Mouse (Mus musculus) stomach, embryonic 16.5 days (tissue): ENCODE results near the gene Ntsr2. TPM values are rescaled to one million over a fixed set of nuclear protein-coding genes. Genes with fewer than 3 reads are reported as not detected.

Experiments
- ATAC-seq: fragments of 200-750 bp; cut with Nextera tagmentation; 2 replicates; pipeline ENCODE4 v1.8.0; 2017; ENCODE audit warnings: moderate number of reproducible peaks, moderate TSS enrichment; ENCODE audit not compliant: insufficient read depth, low FRiP score
- H3K27ac ChIP-seq: fragments of 300-500 bp; sonication (generic); 2 replicates; pipeline ENCODE4 v1.5.1; 2014; ENCODE audit warnings: low read length
- H3K27me3 ChIP-seq: fragments of 300-500 bp; sonication (generic); 2 replicates; pipeline ENCODE4 v1.6.1; 2014; ENCODE audit warnings: low read length, control low read depth, mixed read lengths; ENCODE audit not compliant: control insufficient read depth, insufficient read depth
- H3K36me3 ChIP-seq: fragments of 300-500 bp; sonication (generic); 2 replicates; pipeline ENCODE4 v1.6.1; 2014; ENCODE audit warnings: low read length; ENCODE audit not compliant: control insufficient read depth, insufficient read depth
- H3K4me1 ChIP-seq: fragments of 300-500 bp; sonication (generic); 2 replicates; pipeline ENCODE4 v1.6.1; 2014; ENCODE audit warnings: low read length, control low read depth, mixed read lengths; ENCODE audit not compliant: control insufficient read depth, insufficient read depth
- H3K4me2 ChIP-seq: fragments of 300-500 bp; sonication (generic); 2 replicates; pipeline ENCODE4 v1.6.1; 2014; ENCODE audit warnings: low read depth, low read length, mixed read lengths
- H3K4me3 ChIP-seq: fragments of 300-500 bp; sonication (generic); replicated peaks from 2 replicates; pipeline ENCODE4 v1.5.1; 2014; ENCODE audit warnings: mild to moderate bottlenecking, low read length
- H3K9ac ChIP-seq: fragments of 300-500 bp; sonication (generic); 2 replicates; pipeline ENCODE4 v1.6.1; 2014; ENCODE audit warnings: low read length
- H3K9me3 ChIP-seq: fragments of 300-500 bp; sonication (generic); replicated peaks from 2 replicates; pipeline ENCODE4 v1.6.1; 2016; ENCODE audit warnings: low read length, control low read depth; ENCODE audit not compliant: control insufficient read depth
- WGBS: fragments of 180-500 bp; shearing (Covaris S2); extraction: QIAGEN DNeasy Blood & Tissue Kit; methylation state at CpG from one replicate; pipeline ENCODE4 v1.1.7; 2014; 5-methylcytosine and 5-hydroxymethylcytosine counted together
- polyA plus RNA-seq: library from polyadenylated mRNA; unstranded; fragments of >200 nt; fragmentation: Nextera tagmentation; extraction: Ambion mirVana; gene quantifications from 2 replicates; pipeline ENCODE4 v1.2.1, GENCODE M21; 2015

Ntsr2 gene
- polyA plus RNA-seq, 1 experiment from 2014 or later: not detected

GRCm38 (mm10) chr12:16643508-16644345 lies 9.5 kb upstream of the Ntsr2 start:
- 47% methylated on average over 12 of the region's 12 CpGs for WGBS
- no peak overlapping the region for H3K4me2 ChIP-seq
- no peak overlapping the region for H3K4me3 ChIP-seq
- no peak overlapping the region for H3K27ac ChIP-seq
- no peak overlapping the region for H3K9ac ChIP-seq
- ATAC-seq: no peak; the same call in 1 of the 2 replicates
- H3K36me3 ChIP-seq: no peaks in the 10 kb centered on the region
- no peaks in the 10 kb centered on the region for H3K4me1 ChIP-seq
- H3K27me3 ChIP-seq: no peaks in the 10 kb centered on the region
- no peaks in the 10 kb centered on the region for H3K9me3 ChIP-seq

- no peak for ATAC-seq
- no peak overlapping the region for H3K9ac ChIP-seq
- WGBS: 54% methylated on average over 8 of the region's 8 CpGs
- H3K9me3 ChIP-seq: no peaks in the 10 kb centered on the region
- no peak overlapping the region for H3K4me3 ChIP-seq
- H3K36me3 ChIP-seq: no peaks in the 10 kb centered on the region
- H3K4me2 ChIP-seq: no peak overlapping the region
- no peak overlapping the region for H3K27ac ChIP-seq
- no peaks in the 10 kb centered on the region for H3K4me1 ChIP-seq
- H3K27me3 ChIP-seq: no peaks in the 10 kb centered on the region
These were observed 8.5 kb upstream of the Ntsr2 start for GRCm38 (mm10) chr12:16644698-16645097.

GRCm38 (mm10) chr12:16646780-16647409 lies 6.3 kb upstream of the Ntsr2 start:
- no peak for ATAC-seq
- H3K27ac ChIP-seq: no peak overlapping the region
- no peaks in the 10 kb centered on the region for H3K9me3 ChIP-seq
- H3K4me2 ChIP-seq: no peak overlapping the region
- no peak overlapping the region for H3K9ac ChIP-seq
- H3K36me3 ChIP-seq: no peaks in the 10 kb centered on the region
- no peaks in the 10 kb centered on the region for H3K27me3 ChIP-seq
- H3K4me1 ChIP-seq: no peaks in the 10 kb centered on the region
- no peak overlapping the region for H3K4me3 ChIP-seq
- 47% methylated on average over 9 of the region's 9 CpGs for WGBS

GRCm38 (mm10) chr12:16648273-16648672 lies 4.9 kb upstream of the Ntsr2 start:
- Histone ChIP-seq H3K27me3 (peaks cover 2% of the 10 kb centered on the region), H3K9me3 (no peaks in the 10 kb centered on the region), H3K4me2 (no peak overlapping the region), H3K9ac (no peak overlapping the region), H3K36me3 (no peaks in the 10 kb centered on the region), H3K4me1 (peaks cover 1% of the 10 kb centered on the region; the same call in 1 of the 2 replicates), H3K27ac (no peak overlapping the region), H3K4me3 (no peak overlapping the region)
- ATAC-seq: no peak
- 85% methylated on average over 6 of the region's 6 CpGs for WGBS

- Histone ChIP-seq H3K4me1 (peaks cover 7% of the 10 kb centered on the region; the same call in 1 of the 2 replicates), H3K9me3 (no peaks in the 10 kb centered on the region), H3K36me3 (no peaks in the 10 kb centered on the region), H3K27me3 (peaks cover 15% of the 10 kb centered on the region), H3K4me3 (no peak overlapping the region), H3K9ac (no peak overlapping the region), H3K27ac (no peak overlapping the region), H3K4me2 (no peak overlapping the region)
- no peak for ATAC-seq
- 79% methylated on average over 6 of the region's 6 CpGs for WGBS
These were observed 3.4 kb upstream of the Ntsr2 start for GRCm38 (mm10) chr12:16649819-16650218.

GRCm38 (mm10) chr12:16655604-16656003 lies 2.4 kb downstream of the Ntsr2 start:
- H3K4me3 ChIP-seq: no peak overlapping the region
- H3K9ac ChIP-seq: no peak overlapping the region
- peaks cover 7% of the 10 kb centered on the region; the same call in 1 of the 2 replicates for H3K4me1 ChIP-seq
- no peak overlapping the region for H3K27ac ChIP-seq
- H3K9me3 ChIP-seq: no peaks in the 10 kb centered on the region
- no peaks in the 10 kb centered on the region for H3K36me3 ChIP-seq
- peaks cover 21% of the 10 kb centered on the region for H3K27me3 ChIP-seq
- WGBS: 77% methylated on average over 4 of the region's 4 CpGs
- no peak overlapping the region for H3K4me2 ChIP-seq
- no peak for ATAC-seq

- no peak overlapping the region for H3K9ac ChIP-seq
- no peak overlapping the region for H3K4me3 ChIP-seq
- 65% methylated on average over 5 of the region's 5 CpGs for WGBS
- no peak for ATAC-seq
- H3K27ac ChIP-seq: no peak overlapping the region
- H3K36me3 ChIP-seq: no peaks in the 10 kb centered on the region
- H3K4me1 ChIP-seq: peaks cover 10% of the 10 kb centered on the region; the same call in 1 of the 2 replicates
- H3K4me2 ChIP-seq: no peak overlapping the region
- peaks cover 21% of the 10 kb centered on the region for H3K27me3 ChIP-seq
- H3K9me3 ChIP-seq: no peaks in the 10 kb centered on the region
These were observed 4.0 kb downstream of the Ntsr2 start for GRCm38 (mm10) chr12:16656906-16657875.

GRCm38 (mm10) chr12:16661459-16661858 lies 8.3 kb downstream of the Ntsr2 start:
- WGBS: 79% methylated on average over 10 of the region's 10 CpGs

More at GRCm38 (mm10) chr12:16661459-16661858, 8.3 kb downstream of the Ntsr2 start:
- H3K27me3 ChIP-seq: no peaks in the 10 kb centered on the region
- no peak overlapping the region for H3K4me3 ChIP-seq
- H3K9me3 ChIP-seq: no peaks in the 10 kb centered on the region
- H3K9ac ChIP-seq: no peak overlapping the region
- peaks cover 8% of the 10 kb centered on the region for H3K4me1 ChIP-seq
- ATAC-seq: no peak
- no peak overlapping the region for H3K4me2 ChIP-seq
- H3K36me3 ChIP-seq: no peaks in the 10 kb centered on the region
- no peak overlapping the region for H3K27ac ChIP-seq
